Mouse (Mus musculus) left cerebral cortex, adult 18-20 months (tissue): ENCODE results near the gene Nup85. TPM values are rescaled to one million over a fixed set of nuclear protein-coding genes. Genes with fewer than 3 reads are reported as not detected.

Experiments
- DNase-seq, 2 experiments: peaks; one replicate each; pipeline ENCODE4 v3.0.0; 2021 to 2022; ENCODE audit warnings: low spot score in 2 of 2, mixed read lengths in 1 of 2
- total RNA-seq, 2 experiments: library from RNA; stranded (reverse); gene quantifications; 2 replicates each; pipeline ENCODE4 v1.2.3; 2021

Gene Nup85
- total RNA-seq, 2 experiments from 2014 or later = 44.2 to 49.3 TPM

- no peak for DNase-seq
These were observed 66.6 kb downstream of the Nup85 start for GRCm38 (mm10) chr11:115630532-115631504.

- peak in 1 of 2 experiments; percentile 42 for DNase-seq
These were observed 67.3 kb downstream of the Nup85 start for GRCm38 (mm10) chr11:115631505-115631890.

- DNase-seq = no peak
These were observed 68.0 kb downstream of the Nup85 start for GRCm38 (mm10) chr11:115632247-115632646.

DNA sequence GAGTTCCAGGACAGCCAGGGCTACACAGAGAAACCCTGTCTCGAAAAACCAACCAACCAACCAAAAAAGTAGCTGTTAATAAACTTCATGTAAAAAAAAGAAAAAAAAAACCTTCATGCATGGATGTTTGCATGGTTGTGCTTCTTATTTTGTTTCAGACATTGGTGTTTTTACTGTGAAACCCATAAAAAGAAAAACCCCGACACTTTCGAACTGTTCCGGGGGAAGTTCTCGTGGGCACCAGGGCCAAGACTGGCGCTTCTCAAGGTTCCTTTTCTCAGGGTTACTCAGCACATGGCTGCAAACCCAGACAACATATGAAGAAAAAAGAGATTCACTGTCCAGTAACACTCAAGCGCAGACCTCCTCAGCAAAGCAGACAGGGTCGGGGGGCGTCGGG, 68.6 kb downstream of the Nup85 start:
- no peak for DNase-seq

Other genes starting within 250 kb of the Nup85 start
- under 1 TPM; 0.26 to 0.52 TPM for gene Ush1g, start 242.4 kb upstream of the Nup85 start, total RNA-seq
- gene Otop3, start 229.7 kb upstream of the Nup85 start, total RNA-seq = under 1 TPM in 1 of 2 experiments, not detected in 1; 0.14 TPM
- 100 to 1,000 TPM; 111 to 114 TPM for gene Hid1, start 196.7 kb upstream of the Nup85 start, total RNA-seq
- gene Cdr2l, start 182.5 kb upstream of the Nup85 start, total RNA-seq = 10 to 100 TPM; 26.8 to 29.3 TPM
- gene Mrpl58, start 160.7 kb upstream of the Nup85 start, total RNA-seq = 100 to 1,000 TPM; 111 to 122 TPM
- gene Atp5h, start 144.5 kb upstream of the Nup85 start, total RNA-seq = 100 to 1,000 TPM; 453 to 457 TPM
- gene Kctd2, start 144.3 kb upstream of the Nup85 start, total RNA-seq = 10 to 100 TPM; 82.5 to 85.6 TPM
- not detected for gene Trim80, start 123.9 kb upstream of the Nup85 start, total RNA-seq
- gene Slc16a5, start 102.0 kb upstream of the Nup85 start, total RNA-seq = not detected
- gene Armc7, start 88.8 kb upstream of the Nup85 start, total RNA-seq = 10 to 100 TPM; 15.0 to 15.4 TPM
- gene Nt5c, start 72.6 kb upstream of the Nup85 start, total RNA-seq = 10 to 100 TPM; 62.2 to 63.3 TPM
- 100 to 1,000 TPM; 157 TPM for gene Jpt1, start 50.0 kb upstream of the Nup85 start, total RNA-seq
- 100 to 1,000 TPM; 272 to 305 TPM for gene Sumo2, start 28.2 kb upstream of the Nup85 start, total RNA-seq
- gene Mrps7, start 39.5 kb downstream of the Nup85 start, total RNA-seq = 10 to 100 TPM; 52.8 to 54.1 TPM
- 10 to 100 TPM; 81.4 to 84.1 TPM for gene Gga3, start 39.6 kb downstream of the Nup85 start, total RNA-seq
- 10 to 100 TPM; 15.4 to 16.1 TPM for gene Mif4gd, start 48.5 kb downstream of the Nup85 start, total RNA-seq
- 10 to 100 TPM; 55.2 to 60.6 TPM for gene Slc25a19, start 63.9 kb downstream of the Nup85 start, total RNA-seq
- gene Grb2, start 144.2 kb downstream of the Nup85 start, total RNA-seq = 100 to 1,000 TPM; 204 to 206 TPM
- gene Tmem94, start 201.0 kb downstream of the Nup85 start, total RNA-seq = 10 to 100 TPM; 62.9 to 65.2 TPM
- gene Caskin2, start 249.2 kb downstream of the Nup85 start, total RNA-seq = 10 to 100 TPM; 17.7 to 18.6 TPM